Mouse (Mus musculus) stomach, postnatal 0 days (tissue): Measurements from ENCODE around the gene Specc1.

ENCODE experiments used
- CTCF ChIP-seq: IDR thresholded peaks from 2 replicates; pipeline ENCODE4 v1.5.1; 2016; ENCODE audit warnings: antibody characterized with exemption, low read depth, mild to moderate bottlenecking, moderate library complexity
- EP300 ChIP-seq: optimal IDR thresholded peaks from 2 replicates; pipeline ENCODE3; 2016; ENCODE audit warnings: antibody characterized with exemption

DNA sequence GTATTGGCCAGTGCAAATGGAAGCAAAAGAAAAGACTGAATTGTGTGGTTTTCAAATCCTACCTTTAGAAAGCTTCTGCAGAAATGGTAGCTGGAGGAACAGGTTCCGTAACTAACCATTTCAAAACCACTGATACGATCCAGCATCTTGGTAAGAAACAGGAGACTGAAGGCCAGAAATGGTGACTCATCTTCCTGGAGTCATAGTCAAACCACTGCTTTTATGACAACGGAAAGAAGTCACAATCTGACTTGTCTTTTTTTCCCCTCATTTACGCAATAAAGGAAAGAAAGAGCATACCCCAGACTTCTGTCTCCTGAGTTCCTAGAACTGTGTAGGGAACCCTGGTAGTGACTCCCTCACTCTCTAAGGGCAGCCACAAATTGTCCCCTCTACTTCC, 228.3 kb downstream of the Specc1 start:
- TF ChIP-seq CTCF (no peak), EP300 (no peak)
